Mouse (Mus musculus) CD4-positive, CD25-positive, alpha-beta regulatory T cell, adult 9 weeks (primary cell): ENCODE measurements around the gene 4833420G17Rik. TPM values are rescaled to one million over a fixed set of nuclear protein-coding genes. Genes with fewer than 3 reads are reported as not detected.

Experiments
- polyA plus RNA-seq: library from polyadenylated mRNA; unstranded; fragments of 100-300 nt; shearing (Covaris generic); gene quantifications from one replicate; pipeline ENCODE4 v1.2.1, GENCODE M21; 2017

Gene 4833420G17Rik
- polyA plus RNA-seq: 125 TPM

DNA sequence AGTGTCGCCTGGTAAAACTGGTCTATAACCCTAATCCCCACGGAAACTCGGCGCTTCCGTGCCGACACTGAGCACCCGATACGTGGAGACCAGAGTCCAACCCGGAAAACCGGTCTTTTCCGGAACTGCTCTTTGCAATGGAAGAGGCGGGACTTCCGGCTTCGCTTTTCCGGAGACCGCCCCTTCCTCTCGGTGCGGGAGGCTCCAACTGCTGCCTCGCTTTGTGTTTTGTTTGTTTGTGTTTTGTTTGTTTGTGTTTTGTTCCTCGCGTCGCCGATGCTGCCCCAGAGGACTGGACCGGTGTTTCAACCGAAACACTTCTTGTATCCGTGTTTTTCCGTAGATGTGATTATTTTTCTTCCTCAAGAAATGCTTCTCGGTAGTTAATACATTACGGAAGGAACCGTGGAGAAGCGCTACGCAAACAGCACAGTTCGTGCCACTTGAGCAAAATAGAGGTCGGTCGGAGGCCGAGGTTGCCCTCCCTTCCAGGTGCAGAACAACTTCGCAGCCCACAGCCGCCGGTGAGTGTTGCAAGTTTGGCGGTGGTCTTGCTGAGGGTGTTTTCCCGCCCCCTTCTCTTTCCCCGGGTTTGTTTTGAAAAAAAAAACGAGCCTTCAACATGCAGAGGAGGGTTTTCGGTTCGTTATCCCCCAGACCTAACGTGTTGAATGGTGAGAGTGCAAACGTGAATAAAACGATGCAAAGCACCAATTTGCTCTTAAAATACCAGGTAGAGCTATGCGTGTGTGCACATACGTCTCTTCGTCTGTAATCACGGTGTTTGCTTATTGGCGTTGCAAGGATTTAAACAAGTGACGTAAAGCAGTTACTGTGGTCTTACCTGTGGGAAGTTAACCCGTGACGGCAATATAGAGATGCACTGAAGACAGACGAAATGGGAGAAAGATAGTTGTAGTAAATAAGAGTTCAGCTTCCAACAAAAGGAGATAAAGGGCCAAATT, at the start of gene 4833420G17Rik:
Gene 4833420G17Rik (plus strand): TSS at position 173 of the 965 bp plus-strand sequence.

DNA sequence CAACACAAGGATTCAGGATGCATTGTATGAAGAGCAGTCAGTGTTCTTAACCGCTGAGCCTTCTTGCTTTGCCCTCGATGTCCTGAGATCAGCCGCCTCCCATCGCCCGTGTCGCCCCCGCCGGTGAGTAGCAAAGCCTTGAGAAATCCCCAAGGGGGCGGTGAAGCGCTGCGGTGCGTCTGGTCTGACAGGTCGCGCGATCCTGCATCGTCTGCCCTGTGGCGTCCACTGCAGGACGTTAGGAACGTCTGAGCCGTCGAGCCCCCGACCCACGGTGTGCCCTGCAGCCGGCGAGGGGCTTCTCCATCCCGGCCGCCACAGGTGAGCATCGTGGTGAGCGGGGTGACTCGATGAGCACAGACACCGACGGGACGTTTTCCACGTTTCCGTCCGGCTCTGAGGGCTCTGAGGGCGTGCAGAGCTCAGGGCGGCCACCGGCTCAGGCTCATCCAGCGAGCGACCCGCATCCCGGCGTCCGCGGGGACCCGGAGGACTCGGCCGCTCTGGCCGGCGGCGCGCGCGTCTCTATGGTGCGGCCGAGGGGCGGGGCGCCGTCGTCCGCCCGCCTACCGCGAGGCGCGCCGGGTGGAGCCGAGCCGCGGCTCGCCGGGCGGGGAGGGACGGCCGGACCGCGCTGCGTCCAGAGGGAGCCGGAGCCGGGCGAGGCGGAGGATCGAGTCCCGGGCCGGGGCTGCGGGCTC, 25.5 kb downstream of the 4833420G17Rik start, which contains the start of the genes Tmem267 and 3110070M22Rik:
Gene Tmem267 (plus strand): TSS at position 160 of the 701 bp plus-strand sequence.
Gene 3110070M22Rik (minus strand): TSS at position 504 of the 701 bp plus-strand sequence.

Other genes starting within 250 kb of the 4833420G17Rik start
- gene Paip1, start 34.2 kb upstream of the 4833420G17Rik start, polyA plus RNA-seq: 5.7 TPM
- gene Tmem267, start 25.3 kb downstream of the 4833420G17Rik start, polyA plus RNA-seq: 1.7 TPM
- 0.32 TPM for gene 3110070M22Rik, start 25.6 kb downstream of the 4833420G17Rik start, polyA plus RNA-seq
- 0.10 TPM for gene Ccl28, start 161.1 kb downstream of the 4833420G17Rik start, polyA plus RNA-seq
- 52.9 TPM for gene Hmgcs1, start 227.6 kb downstream of the 4833420G17Rik start, polyA plus RNA-seq